Mouse (Mus musculus) C2C12 (cell line): Measurements from ENCODE around the gene Psme4.

Source experiments
- CEBPB ChIP-seq: IDR thresholded peaks from one replicate; pipeline ENCODE4 v1.6.1; 2011; ENCODE audit warnings: low read depth, mild to moderate bottlenecking, control low read depth, moderate library complexity
- CTCF ChIP-seq: IDR thresholded peaks from one replicate; pipeline ENCODE4 v1.5.1; 2011; ENCODE audit not compliant: control insufficient read depth, insufficient read depth, insufficient read length

- TF ChIP-seq CTCF: no peak
- no peak for TF ChIP-seq CEBPB
These were observed 27.5 kb upstream of the Psme4 start for GRCm38 (mm10) chr11:30743991-30744390.
